Comparison of ENCODE assay signal across 11 mouse cellular contexts in the genomic region with DNA sequence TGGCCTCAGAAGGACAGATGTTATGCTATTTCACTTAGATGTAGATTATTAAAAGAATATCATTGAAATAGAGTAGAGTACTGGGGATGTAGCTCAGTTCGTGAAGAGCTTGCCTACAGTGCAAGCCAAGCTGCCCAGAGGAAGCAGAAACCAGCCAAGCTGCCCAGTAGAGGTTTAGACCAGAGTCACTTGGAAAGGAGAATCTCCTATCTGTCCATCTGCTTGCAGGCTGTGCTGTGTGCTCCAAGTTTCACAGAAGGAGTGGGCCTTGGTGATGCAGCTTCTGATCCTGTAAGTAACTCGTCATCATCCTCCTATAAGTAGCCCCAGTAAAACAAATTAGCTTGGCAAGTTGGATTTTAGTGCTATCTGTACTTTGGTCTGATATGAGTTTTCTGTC.
"Had no signal": no experiment of that assay in that cellular context is flagged by ENCODE, and none has a peak within 500 bp of the region (broad histone marks: within the 10 kb centered on the region; RNA-seq: fewer than 3 reads in every experiment).

No protein-coding gene starts in this region.

- H3K27me3 ChIP-seq: kidney, embryonic 15.5 days; liver, embryonic 15.5 days; midbrain, embryonic 13.5 days had no signal

- H3K9me3 ChIP-seq: kidney, embryonic 15.5 days; limb, embryonic 10.5 days; liver, embryonic 15.5 days; midbrain, embryonic 13.5 days had no signal

- H3K27ac ChIP-seq: kidney, embryonic 15.5 days; left cerebral cortex, adult 2 months; limb, embryonic 10.5 days; liver, embryonic 15.5 days; midbrain, embryonic 13.5 days; stomach, postnatal 0 days had no signal

- H3K36me3 ChIP-seq: kidney, embryonic 15.5 days; limb, embryonic 10.5 days; liver, embryonic 15.5 days; midbrain, embryonic 13.5 days had no signal

- ATAC-seq: lung, postnatal 0 days; midbrain, embryonic 13.5 days had no signal

- DNase-seq: kidney, postnatal 14 days; lung, adult 2 months; lung, postnatal 36 days; thymus, postnatal 36 days had no signal

- H3K4me1 ChIP-seq: kidney, embryonic 15.5 days; limb, embryonic 10.5 days; liver, embryonic 15.5 days had no signal

- H3K4me3 ChIP-seq: kidney, embryonic 15.5 days; left cerebral cortex, adult 2 months; limb, embryonic 10.5 days; liver, embryonic 15.5 days; midbrain, embryonic 13.5 days had no signal
